Mouse (Mus musculus): ENCODE data around the gene Incenp.
A peak's percentile ranks its signal among the peaks of the same experiment; 100 is the strongest.
"Not testable (repeated sequence)": the region's sequence is repeated elsewhere in the genome, so short reads cannot be mapped to it uniquely, and the experiment has no call there.

Incenp gene

DNA sequence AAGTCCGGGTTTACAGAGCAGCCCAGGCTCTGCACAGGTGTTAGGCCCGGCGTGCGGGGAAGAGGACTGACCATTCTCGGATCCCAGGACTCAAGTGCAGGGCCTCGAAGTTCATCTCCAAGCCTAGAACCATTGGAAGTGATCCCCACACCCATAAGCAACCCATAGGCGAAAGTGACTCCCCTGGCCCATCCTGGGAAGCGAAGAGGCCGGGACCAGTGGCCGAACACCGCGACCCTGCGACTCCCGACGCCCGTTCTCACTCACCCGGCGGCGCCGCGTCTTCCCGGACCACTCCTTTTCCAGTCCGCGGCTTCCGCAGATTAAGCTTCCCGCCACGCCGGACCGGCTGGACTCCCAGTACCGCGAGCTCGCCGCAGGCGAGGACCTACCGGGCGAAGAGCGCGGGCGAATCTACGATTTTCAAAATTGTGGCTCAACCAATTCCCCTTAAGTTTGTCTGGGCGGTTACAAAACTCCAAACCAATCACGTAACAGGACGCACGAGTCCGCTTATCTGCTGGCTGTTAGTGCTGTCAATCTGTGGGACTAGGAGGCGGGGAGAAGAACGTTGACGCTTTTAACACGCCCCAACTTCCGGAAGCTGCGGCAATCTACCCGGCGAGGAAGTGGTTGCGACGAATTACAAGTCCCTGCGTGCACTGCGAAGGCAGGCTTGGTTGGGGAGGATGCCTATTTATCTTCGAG lies at the start of gene Incenp:
Gene Incenp (minus strand): TSS at position 480 of the 708 bp plus-strand sequence.
- peak; percentile 92 for DNase-seq

DNA sequence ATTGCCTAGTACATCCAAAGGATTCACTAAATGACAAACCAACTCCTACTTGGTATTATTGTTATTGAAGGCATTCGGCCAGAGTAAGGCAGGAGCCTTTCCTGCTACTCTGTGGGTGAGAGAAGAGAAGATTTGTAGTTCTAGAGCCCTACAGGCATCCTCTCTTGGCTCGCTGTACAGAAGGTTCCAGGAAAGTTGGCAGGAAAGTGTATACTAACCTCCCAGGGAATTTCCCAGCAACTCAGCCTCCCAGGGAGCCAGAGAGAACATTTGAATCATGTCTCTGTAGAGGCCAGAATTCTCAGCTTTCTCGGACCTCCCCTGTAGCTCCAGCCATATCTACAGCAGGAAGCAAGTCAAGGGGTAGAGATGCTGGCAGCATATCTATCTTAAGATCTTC lies 47.6 kb upstream of the Incenp start:
- no peak for DNase-seq

- DNase-seq, result no peak
Measured at GRCm38 (mm10) chr19:9945800-9946564, 46.6 kb upstream of the Incenp start.

- DNase-seq, result no peak
Measured at GRCm38 (mm10) chr19:9942539-9943533, 43.5 kb upstream of the Incenp start.

GRCm38 (mm10) chr19:9941809-9942208 lies 42.5 kb upstream of the Incenp start:
- DNase-seq, result no peak

DNA sequence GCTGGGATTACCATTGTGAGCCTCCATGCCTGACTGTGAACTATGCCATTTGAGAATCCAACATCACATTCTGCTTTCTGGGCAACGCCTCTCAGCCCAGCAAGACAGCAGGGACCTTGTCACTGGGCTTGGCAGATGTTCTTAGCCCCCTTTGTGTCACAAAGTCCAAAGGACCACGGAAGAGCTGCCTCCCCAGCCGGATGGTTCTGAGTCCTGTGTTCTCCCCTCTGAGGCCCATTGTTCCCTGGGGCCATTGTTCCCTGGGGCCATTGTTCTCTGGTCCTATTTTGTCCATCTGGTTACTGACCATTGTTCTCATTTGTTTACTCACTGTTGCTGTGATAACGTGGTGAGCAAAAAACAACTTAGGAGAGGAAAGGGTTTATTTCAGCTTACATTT lies 41.6 kb upstream of the Incenp start:
- DNase-seq, result peak; percentile 18

GRCm38 (mm10) chr19:9939841-9940240 lies 40.5 kb upstream of the Incenp start:
- DNase-seq, result no peak

DNA sequence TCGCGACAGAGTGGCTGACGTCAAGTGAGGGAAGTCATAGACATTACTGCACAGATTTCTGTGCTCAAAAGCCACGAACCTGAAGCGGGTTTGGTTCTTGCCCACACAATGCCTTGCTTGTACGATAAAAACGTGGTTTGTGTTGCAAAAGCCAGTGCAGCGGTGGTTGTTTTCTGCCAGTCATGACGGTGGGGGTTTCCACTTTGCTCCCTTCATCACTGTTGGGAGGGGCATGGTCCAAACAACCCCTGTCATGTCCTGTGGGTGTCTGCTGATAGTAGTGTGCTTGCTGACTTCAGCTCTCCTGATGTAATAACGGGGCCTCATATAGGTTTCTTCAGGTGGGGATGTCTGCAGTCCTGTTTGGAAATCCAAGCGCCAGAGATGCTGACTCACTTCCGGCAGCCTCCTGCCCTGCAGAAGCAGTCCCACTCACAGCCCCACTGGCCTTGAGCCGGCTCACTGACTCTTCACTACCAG lies 39.5 kb upstream of the Incenp start:
- DNase-seq, result no peak

GRCm38 (mm10) chr19:9938156-9938823 lies 38.9 kb upstream of the Incenp start:
- DNase-seq, result no peak

- no peak for DNase-seq
Measured at GRCm38 (mm10) chr19:9937428-9937827, 38.1 kb upstream of the Incenp start.

DNA sequence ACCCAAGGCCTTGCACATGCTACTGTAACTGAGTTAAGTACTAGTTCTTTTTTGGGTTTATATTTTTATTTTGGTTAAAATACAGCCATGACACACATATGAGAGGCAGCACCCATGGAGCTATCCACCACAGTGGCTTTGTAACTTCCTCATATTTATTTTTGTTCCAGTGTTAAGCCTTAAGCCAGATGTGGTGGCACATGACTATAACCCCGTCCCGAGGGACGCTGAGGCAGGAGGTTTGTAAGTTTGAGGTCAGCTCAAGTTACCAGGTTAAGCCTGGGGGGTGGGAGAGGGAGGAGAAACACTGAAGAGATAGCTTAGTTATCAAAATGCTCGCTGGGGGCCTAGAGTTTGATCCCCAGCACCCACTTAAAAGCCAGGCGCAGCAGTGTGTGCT lies 37.2 kb upstream of the Incenp start:
- DNase-seq, result no peak

DNA sequence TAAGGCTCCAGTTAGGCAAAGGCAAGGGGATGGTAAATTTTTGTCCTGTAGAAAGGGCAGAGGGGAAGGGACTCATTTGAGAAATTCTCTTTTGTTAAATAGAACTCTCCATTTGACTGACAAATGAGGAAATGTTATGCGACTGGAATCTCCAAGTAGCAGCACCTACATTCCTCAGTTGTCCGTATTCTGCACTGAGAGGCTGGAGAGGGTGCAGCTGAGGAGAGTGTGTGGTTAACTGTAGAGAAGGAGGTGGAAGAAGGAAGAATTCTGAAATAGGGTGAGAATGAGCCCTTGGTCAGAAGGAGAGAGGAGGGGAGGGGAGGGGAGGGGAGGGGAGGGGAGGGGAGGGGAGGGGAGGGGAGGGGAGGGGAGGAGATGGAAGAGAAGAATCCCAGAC lies 34.6 kb upstream of the Incenp start:
- DNase-seq, result no peak

DNA sequence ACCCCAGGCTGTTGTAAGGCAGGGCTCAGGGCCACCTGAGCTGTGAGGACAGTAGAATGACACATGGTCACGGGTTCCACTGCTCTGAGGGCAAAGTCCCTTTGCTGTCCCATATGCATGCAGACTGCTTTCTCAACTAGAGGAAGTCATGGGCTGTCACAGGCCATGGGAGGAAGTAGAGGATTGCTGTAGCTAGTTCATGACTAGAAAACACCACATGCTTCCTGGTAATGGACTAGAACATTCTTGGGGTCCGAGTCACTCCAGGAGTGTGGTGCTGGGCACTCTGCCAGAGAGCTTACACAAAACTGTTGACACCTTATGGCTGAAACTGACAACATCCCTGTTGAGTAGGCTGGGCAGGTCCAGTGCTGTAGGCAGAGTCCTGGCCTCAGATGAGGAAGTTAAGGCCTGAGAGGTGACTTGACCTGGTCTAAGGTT lies 31.8 kb upstream of the Incenp start:
- DNase-seq, result not testable (repeated sequence)

GRCm38 (mm10) chr19:9928089-9928488 lies 28.7 kb upstream of the Incenp start:
- DNase-seq, result no peak

DNA sequence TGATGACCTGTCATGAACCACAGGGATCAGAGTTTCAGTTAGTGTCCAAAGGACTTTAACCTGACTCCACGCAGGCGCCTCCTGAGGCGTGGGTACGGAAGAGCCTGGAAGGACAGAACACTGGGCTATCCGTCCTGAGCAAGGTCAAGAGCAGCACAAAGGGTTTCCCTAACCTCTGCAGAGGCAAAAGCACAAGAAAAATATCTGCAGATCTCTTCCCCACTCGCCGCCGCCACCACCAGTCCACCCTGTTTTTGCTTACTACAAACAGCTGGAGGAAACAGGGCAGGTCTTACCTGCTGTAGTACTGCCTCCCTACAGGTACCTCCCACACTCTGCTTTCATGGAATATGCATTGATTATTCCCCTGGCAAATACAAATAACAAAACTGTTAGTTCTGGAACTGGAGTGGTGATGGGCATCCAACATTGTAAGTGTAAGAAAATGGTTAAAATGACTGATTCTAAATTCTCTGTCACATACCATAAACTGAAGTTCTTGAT lies 25.5 kb upstream of the Incenp start:
- DNase-seq, result no peak

- no peak for DNase-seq
Measured at GRCm38 (mm10) chr19:9924034-9924768, 24.9 kb upstream of the Incenp start.

DNA sequence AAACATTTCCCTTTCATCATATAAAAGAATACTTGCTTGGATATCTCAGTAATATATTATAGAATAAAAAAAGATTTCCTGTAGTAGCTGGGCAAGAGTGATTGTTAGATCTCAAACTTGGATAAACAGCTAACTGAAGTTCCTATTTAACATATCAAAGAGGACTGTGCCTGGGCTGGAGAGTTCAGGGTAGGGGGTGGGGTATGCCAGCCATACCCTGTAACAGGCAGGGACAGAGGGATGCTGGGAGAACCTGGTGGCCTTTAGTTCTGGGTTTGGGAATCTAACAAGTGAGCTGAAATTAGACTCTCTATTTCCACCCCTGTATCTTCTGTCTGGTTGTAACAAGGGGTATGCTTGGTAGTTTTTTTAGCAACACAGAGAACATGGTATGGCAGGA lies 23.7 kb upstream of the Incenp start:
- DNase-seq, result no peak

GRCm38 (mm10) chr19:9922228-9922627 lies 22.9 kb upstream of the Incenp start:
- no peak for DNase-seq

- no peak for DNase-seq
Measured at GRCm38 (mm10) chr19:9920835-9921784, 21.8 kb upstream of the Incenp start.

GRCm38 (mm10) chr19:9918176-9918861 lies 19.0 kb upstream of the Incenp start:
- DNase-seq, result no peak

All from cerebellum, adult 11-12 months (tissue).